Mouse (Mus musculus) stomach, postnatal 0 days (tissue): Measurements from ENCODE around the gene Cdh26.

Source experiments
- CTCF ChIP-seq: IDR thresholded peaks from 2 replicates; pipeline ENCODE4 v1.5.1; 2016; ENCODE audit warnings: antibody characterized with exemption, low read depth, mild to moderate bottlenecking, moderate library complexity
- EP300 ChIP-seq: optimal IDR thresholded peaks from 2 replicates; pipeline ENCODE3; 2016; ENCODE audit warnings: antibody characterized with exemption

DNA sequence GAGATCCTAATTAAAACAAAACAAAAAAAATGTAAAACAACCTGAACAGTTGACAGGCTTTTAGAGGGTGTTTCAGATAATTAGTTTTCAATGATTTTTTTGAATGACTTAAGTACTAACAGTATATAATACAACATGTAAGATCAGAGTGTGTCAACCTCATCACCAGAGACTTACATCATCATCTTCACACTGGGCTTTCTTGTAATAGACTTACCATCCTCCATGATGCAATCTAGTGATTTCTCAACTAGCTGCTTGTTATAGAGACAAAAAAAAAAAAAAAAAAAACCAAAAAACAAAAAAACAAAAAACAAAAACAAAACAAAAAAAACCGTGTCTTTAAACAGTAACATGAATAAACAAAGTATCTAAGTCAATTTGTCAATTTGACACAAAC is 21.3 kb upstream of the Cdh26 start:
- TF ChIP-seq CTCF: no peak
- no peak for TF ChIP-seq EP300
